Mouse (Mus musculus) liver, embryonic 12.5 days (tissue): ENCODE measurements at regions not wholly inside any gene's neighbourhood (a gene's known extent, or its start where the extent isn't known, plus 50 kb on each side); places are given as distances from the start of the nearest gene placed in this dataset.

Source experiments
- ATAC-seq: fragments of 200-750 bp; cut with Nextera tagmentation; 2 replicates; pipeline ENCODE4 v1.8.0; 2017; ENCODE audit warnings: moderate number of reproducible peaks, mild to moderate bottlenecking, moderate library complexity
- H3K27ac ChIP-seq: fragments of 300-500 bp; sonication (generic); 2 replicates; pipeline ENCODE4 v1.5.1; 2016; ENCODE audit warnings: mild to moderate bottlenecking
- H3K27me3 ChIP-seq: fragments of 300-500 bp; sonication (generic); replicated peaks from 2 replicates; pipeline ENCODE4 v1.6.1; 2016; ENCODE audit warnings: mild to moderate bottlenecking, moderate library complexity
- H3K36me3 ChIP-seq: fragments of 300-500 bp; sonication (generic); 2 replicates; pipeline ENCODE4 v1.6.1; 2016; ENCODE audit warnings: mild to moderate bottlenecking, moderate library complexity
- H3K4me1 ChIP-seq: fragments of 300-500 bp; sonication (generic); 2 replicates; pipeline ENCODE4 v1.6.1; 2016
- H3K4me2 ChIP-seq: fragments of 300-500 bp; sonication (generic); 2 replicates; pipeline ENCODE4 v1.6.1; 2016; ENCODE audit warnings: mild to moderate bottlenecking, moderate library complexity
- H3K4me3 ChIP-seq: fragments of 300-500 bp; sonication (generic); 2 replicates; pipeline ENCODE4 v1.5.1; 2016; ENCODE audit warnings: mild to moderate bottlenecking, moderate library complexity
- H3K9ac ChIP-seq: fragments of 300-500 bp; sonication (generic); 2 replicates; pipeline ENCODE4 v1.6.1; 2016; ENCODE audit warnings: mild to moderate bottlenecking, moderate library complexity
- H3K9me3 ChIP-seq: fragments of 300-500 bp; sonication (generic); replicated peaks from 2 replicates; pipeline ENCODE4 v1.6.1; 2016; ENCODE audit warnings: mild to moderate bottlenecking, moderate library complexity
- WGBS: fragments of 180-500 bp; shearing (Covaris S2); methylation state at CpG from one replicate; pipeline ENCODE4 v1.1.7; 2016; ENCODE audit not compliant: insufficient replicate concordance; 5-methylcytosine and 5-hydroxymethylcytosine counted together

GRCm38 (mm10) chr3:130932723-130933122, 177.5 kb upstream of the Lef1 start:
- Histone ChIP-seq H3K27ac (no peak overlapping the region), H3K4me2 (no peak overlapping the region), H3K9me3 (no peaks in the 10 kb centered on the region), H3K4me3 (no peak overlapping the region), H3K36me3 (no peaks in the 10 kb centered on the region), H3K4me1 (no peaks in the 10 kb centered on the region), H3K9ac (no peak overlapping the region), H3K27me3 (peaks cover 4% of the 10 kb centered on the region; the same call in 1 of the 2 replicates)
- no peak for ATAC-seq
- 53% methylated on average over 6 of the region's 6 CpGs for WGBS

- WGBS: 78% methylated on average over 5 of the region's 5 CpGs
- Histone ChIP-seq H3K27me3 (peaks cover 4% of the 10 kb centered on the region; the same call in 1 of the 2 replicates), H3K27ac (no peak overlapping the region), H3K9me3 (no peaks in the 10 kb centered on the region), H3K9ac (no peak overlapping the region), H3K4me1 (no peaks in the 10 kb centered on the region), H3K4me3 (no peak overlapping the region), H3K36me3 (no peaks in the 10 kb centered on the region), H3K4me2 (no peak overlapping the region)
- ATAC-seq: no peak
Observed at GRCm38 (mm10) chr3:130932226-130932625, 178.0 kb upstream of the Lef1 start.

- WGBS: 68% methylated on average over 5 of the region's 5 CpGs
- Histone ChIP-seq H3K27me3 (peaks cover 3% of the 10 kb centered on the region; the same call in 1 of the 2 replicates), H3K4me2 (no peak overlapping the region), H3K4me3 (no peak overlapping the region), H3K9me3 (no peaks in the 10 kb centered on the region), H3K9ac (no peak overlapping the region), H3K27ac (no peak overlapping the region), H3K36me3 (no peaks in the 10 kb centered on the region), H3K4me1 (no peaks in the 10 kb centered on the region)
- no peak for ATAC-seq
Observed at GRCm38 (mm10) chr3:130925000-130925399, 185.3 kb upstream of the Lef1 start.

GRCm38 (mm10) chr3:130923615-130923958, 186.7 kb upstream of the Lef1 start:
- Histone ChIP-seq H3K9ac (no peak overlapping the region), H3K36me3 (no peaks in the 10 kb centered on the region), H3K27me3 (peaks cover 3% of the 10 kb centered on the region; the same call in 1 of the 2 replicates), H3K4me2 (no peak overlapping the region), H3K9me3 (no peaks in the 10 kb centered on the region), H3K4me1 (no peaks in the 10 kb centered on the region), H3K27ac (no peak overlapping the region), H3K4me3 (no peak overlapping the region)
- no peak for ATAC-seq
- 67% methylated on average over 8 of the region's 8 CpGs for WGBS

GRCm38 (mm10) chr3:130922812-130923614, 187.3 kb upstream of the Lef1 start:
- no peak overlapping the region for H3K4me3 ChIP-seq

GRCm38 (mm10) chr3:130921621-130922245, 188.5 kb upstream of the Lef1 start:
- H3K9ac ChIP-seq: no peak overlapping the region
- no peaks in the 10 kb centered on the region for H3K36me3 ChIP-seq
- H3K4me1 ChIP-seq: no peaks in the 10 kb centered on the region
- H3K4me2 ChIP-seq: no peak overlapping the region
- H3K4me3 ChIP-seq: no peak overlapping the region
- ATAC-seq: no peak
- no peaks in the 10 kb centered on the region for H3K9me3 ChIP-seq
- no peak overlapping the region for H3K27ac ChIP-seq
- WGBS: 78% methylated on average over 9 of the region's 9 CpGs
- H3K27me3 ChIP-seq: peaks cover 3% of the 10 kb centered on the region; the same call in 1 of the 2 replicates

More at GRCm38 (mm10) chr3:130922812-130923614, 187.3 kb upstream of the Lef1 start:
- peaks cover 3% of the 10 kb centered on the region; the same call in 1 of the 2 replicates for H3K27me3 ChIP-seq
- no peaks in the 10 kb centered on the region for H3K36me3 ChIP-seq
- H3K27ac ChIP-seq: no peak overlapping the region
- no peak overlapping the region for H3K4me2 ChIP-seq
- H3K9ac ChIP-seq: no peak overlapping the region
- WGBS: 48% methylated on average over 23 of the region's 23 CpGs
- no peak for ATAC-seq
- no peaks in the 10 kb centered on the region for H3K9me3 ChIP-seq
- no peaks in the 10 kb centered on the region for H3K4me1 ChIP-seq

- Histone ChIP-seq H3K4me3 (no peak overlapping the region), H3K27me3 (no peaks in the 10 kb centered on the region), H3K4me1 (no peaks in the 10 kb centered on the region), H3K27ac (no peak overlapping the region), H3K4me2 (no peak overlapping the region), H3K36me3 (no peaks in the 10 kb centered on the region), H3K9ac (no peak overlapping the region), H3K9me3 (no peaks in the 10 kb centered on the region)
- 70% methylated on average over 7 of the region's 7 CpGs for WGBS
- no peak for ATAC-seq
Observed at GRCm38 (mm10) chr3:130913812-130914211, 183.6 kb upstream of the Rpl34 start.

- 39% methylated on average over 8 of the region's 8 CpGs for WGBS
- H3K9ac ChIP-seq: no peak overlapping the region
- H3K4me3 ChIP-seq: no peak overlapping the region
- H3K4me1 ChIP-seq: no peaks in the 10 kb centered on the region
- H3K9me3 ChIP-seq: no peaks in the 10 kb centered on the region
- no peaks in the 10 kb centered on the region for H3K27me3 ChIP-seq
- no peaks in the 10 kb centered on the region for H3K36me3 ChIP-seq
- H3K4me2 ChIP-seq: no peak overlapping the region
- H3K27ac ChIP-seq: no peak overlapping the region
- no peak for ATAC-seq
Observed at GRCm38 (mm10) chr3:130905101-130905500, 174.9 kb upstream of the Rpl34 start.

GRCm38 (mm10) chr3:130903329-130903728, 173.1 kb upstream of the Rpl34 start:
- Histone ChIP-seq H3K4me2 (no peak overlapping the region), H3K4me3 (no peak overlapping the region), H3K36me3 (no peaks in the 10 kb centered on the region), H3K9ac (no peak overlapping the region), H3K4me1 (no peaks in the 10 kb centered on the region), H3K27me3 (no peaks in the 10 kb centered on the region), H3K9me3 (no peaks in the 10 kb centered on the region), H3K27ac (no peak overlapping the region)
- WGBS: 77% methylated on average over 7 of the region's 7 CpGs
- no peak for ATAC-seq

- Histone ChIP-seq H3K27ac (no peak overlapping the region), H3K4me1 (no peaks in the 10 kb centered on the region), H3K4me2 (no peak overlapping the region), H3K27me3 (no peaks in the 10 kb centered on the region), H3K9ac (no peak overlapping the region), H3K9me3 (no peaks in the 10 kb centered on the region), H3K36me3 (no peaks in the 10 kb centered on the region), H3K4me3 (no peak overlapping the region)
- 65% methylated on average over 7 of the region's 7 CpGs for WGBS
- ATAC-seq: no peak
Observed at GRCm38 (mm10) chr3:130902376-130902775, 172.2 kb upstream of the Rpl34 start.

GRCm38 (mm10) chr3:130901343-130901742, 171.1 kb upstream of the Rpl34 start:
- H3K36me3 ChIP-seq: no peaks in the 10 kb centered on the region
- no peak overlapping the region for H3K9ac ChIP-seq
- H3K4me3 ChIP-seq: no peak overlapping the region
- H3K9me3 ChIP-seq: no peaks in the 10 kb centered on the region
- H3K27ac ChIP-seq: no peak overlapping the region
- H3K4me2 ChIP-seq: no peak overlapping the region
- ATAC-seq: no peak
- no peaks in the 10 kb centered on the region for H3K27me3 ChIP-seq
- H3K4me1 ChIP-seq: no peaks in the 10 kb centered on the region
- 86% methylated on average over 12 of the region's 12 CpGs for WGBS

GRCm38 (mm10) chr3:130900846-130901245, 170.6 kb upstream of the Rpl34 start:
- Histone ChIP-seq H3K27ac (no peak overlapping the region), H3K36me3 (no peaks in the 10 kb centered on the region), H3K4me3 (no peak overlapping the region), H3K27me3 (no peaks in the 10 kb centered on the region), H3K9me3 (no peaks in the 10 kb centered on the region), H3K9ac (no peak overlapping the region), H3K4me1 (no peaks in the 10 kb centered on the region), H3K4me2 (no peak overlapping the region)
- ATAC-seq: no peak
- WGBS: 76% methylated on average over 6 of the region's 6 CpGs
